Mouse (Mus musculus) Patski (cell line): ENCODE measurements around the gene Pyroxd2. TPM values are rescaled to one million over a fixed set of nuclear protein-coding genes. Genes with fewer than 3 reads are reported as not detected.
"Not testable (repeated sequence)": the region's sequence is repeated elsewhere in the genome, so short reads cannot be mapped to it uniquely, and the experiment has no call there.

Experiments used
- ATAC-seq: fragments of 100-300 bp; one replicate; pipeline ENCODE4 v1.8.0; 2021
- CTCF ChIA-PET: fragments of 350-600 bp; sonication (Branson Sonifier 250); formaldehyde crosslinking; loops from one replicate; lab custom pipeline; 2022; ENCODE audit warnings: inconsistent platforms; lab: Charles Lee
- POLR2A ChIA-PET: fragments of 350-600 bp; sonication (Branson Sonifier 250); formaldehyde crosslinking; loops from one replicate; lab custom pipeline; 2022; ENCODE audit warnings: antibody characterized with exemption, inconsistent platforms; lab: Charles Lee
- DNase-seq: peaks from one replicate; pipeline ENCODE4 v3.0.0-alpha.2; 2011; ENCODE audit warnings: low read depth, low spot score
- H3K27me3 ChIP-seq: fragments of 371-371 bp; one replicate; pipeline ENCODE4 v1.5.1; 2021
- CTCF ChIP-seq: fragments of 100-300 bp; IDR thresholded peaks from one replicate; pipeline ENCODE4 v1.5.1; 2021
- in situ Hi-C: fragments of 300-500 bp; cut with MboI; formaldehyde crosslinking; loops from 3 replicates; pipeline ENCODE4 v1.11.1; 2018; ENCODE audit warnings: low pct_unique_long_range_greater_than_20kb, mixed read lengths
- polyA plus RNA-seq: library from polyadenylated mRNA; unstranded; gene quantifications from one replicate; pipeline ENCODE4 v1.2.3, GENCODE M21; 2021

Gene Pyroxd2
- polyA plus RNA-seq, 1 experiment from 2014 or later, result 0.30 TPM

- TF ChIP-seq CTCF, result no peak
- ATAC-seq (no peak), DNase-seq (no peak)
- POLR2A ChIA-PET, result no interaction called here
- in situ Hi-C loops, result no loop called here
- CTCF ChIA-PET, result interaction anchor here (2.1 kb wide), 1 partner anchor 11 kb away, joined by 7 read pairs; no protein-coding TSS in a partner anchor
- H3K27me3 ChIP-seq, result no peaks in the 10 kb centered on the region
Observed at GRCm38 (mm10) chr19:42698576-42698975, 54.0 kb downstream of the Pyroxd2 start.

GRCm38 (mm10) chr19:42697336-42697735 lies 55.2 kb downstream of the Pyroxd2 start:
- ChIA-PET CTCF (interaction anchor here (1.2 kb wide), 1 partner anchor 12 kb away, joined by 3 read pairs; no protein-coding TSS in a partner anchor), POLR2A (no interaction called here)
- in situ Hi-C loops, result no loop called here
- peaks cover 3% of the 10 kb centered on the region for H3K27me3 ChIP-seq
- TF ChIP-seq CTCF, result no peak
- no peak for DNase-seq
- no peak for ATAC-seq

- in situ Hi-C loops, result no loop called here
- ChIA-PET CTCF (no interaction called here), POLR2A (no interaction called here)
- DNase-seq, result no peak
- no peak for TF ChIP-seq CTCF
- ATAC-seq, result no peak
- peaks cover 3% of the 10 kb centered on the region for H3K27me3 ChIP-seq
Observed at GRCm38 (mm10) chr19:42690256-42690655, 62.3 kb downstream of the Pyroxd2 start.

- ChIA-PET POLR2A (no interaction called here), CTCF (no interaction called here)
- H3K27me3 ChIP-seq, result peaks cover 3% of the 10 kb centered on the region
- DNase-seq, result peak; percentile 34
- ATAC-seq, result peak; percentile 83
- in situ Hi-C loops, result no loop called here
- TF ChIP-seq CTCF, result no peak
Observed at GRCm38 (mm10) chr19:42689786-42690185, 62.8 kb downstream of the Pyroxd2 start.

- ATAC-seq, result no peak
- DNase-seq, result no peak
- peaks cover 3% of the 10 kb centered on the region for H3K27me3 ChIP-seq
- TF ChIP-seq CTCF, result no peak
- in situ Hi-C loops, result no loop called here
- ChIA-PET POLR2A (no interaction called here), CTCF (interaction anchor here (1.3 kb wide), 1 partner anchor 9 kb away, joined by 3 read pairs; no protein-coding TSS in a partner anchor)
Observed at GRCm38 (mm10) chr19:42689321-42689720, 63.3 kb downstream of the Pyroxd2 start.

GRCm38 (mm10) chr19:42682776-42683175 lies 69.8 kb downstream of the Pyroxd2 start:
- POLR2A ChIA-PET, result interaction anchor here (0.7 kb wide), 2 partner anchors 311 to 390 kb away, joined by 3 to 4 read pairs; no protein-coding TSS in a partner anchor

GRCm38 (mm10) chr19:42678191-42678590 lies 74.4 kb downstream of the Pyroxd2 start:
- ChIA-PET CTCF (no interaction called here), POLR2A (no interaction called here)
- no peak for ATAC-seq
- no peaks in the 10 kb centered on the region for H3K27me3 ChIP-seq
- no peak for TF ChIP-seq CTCF
- DNase-seq, result no peak
- in situ Hi-C loops, result no loop called here

More at GRCm38 (mm10) chr19:42682776-42683175, 69.8 kb downstream of the Pyroxd2 start:
- DNase-seq, in situ Hi-C loops, H3K27me3 ChIP-seq, ATAC-seq: not testable (repeated sequence)
- CTCF ChIA-PET, result interaction anchor here (0.9 kb wide), 1 partner anchor 21 kb away, joined by 3 read pairs; no protein-coding TSS in a partner anchor

- no peak for ATAC-seq
- POLR2A ChIA-PET, result no interaction called here
- TF ChIP-seq CTCF, result no peak
- H3K27me3 ChIP-seq, result no peaks in the 10 kb centered on the region
- DNase-seq, result no peak
- in situ Hi-C loops, result no loop called here
- CTCF ChIA-PET, result no interaction called here
Observed at GRCm38 (mm10) chr19:42677452-42677851, 75.1 kb downstream of the Pyroxd2 start.

GRCm38 (mm10) chr19:42676931-42677330 lies 75.6 kb downstream of the Pyroxd2 start:
- in situ Hi-C loops, result no loop called here
- no peak for TF ChIP-seq CTCF

More at GRCm38 (mm10) chr19:42676931-42677330, 75.6 kb downstream of the Pyroxd2 start:
- DNase-seq (no peak), ATAC-seq (no peak)
- ChIA-PET CTCF (interaction anchor here (1.0 kb wide), 1 partner anchor 39 kb away, joined by 3 read pairs; no protein-coding TSS in a partner anchor), POLR2A (no interaction called here)
- H3K27me3 ChIP-seq, result no peaks in the 10 kb centered on the region

Other genes starting within 250 kb of the Pyroxd2 start
- gene R3hcc1l, start 234.0 kb downstream of the Pyroxd2 start, polyA plus RNA-seq, result 28.6 TPM
- gene Loxl4, start 140.0 kb downstream of the Pyroxd2 start, polyA plus RNA-seq, result 0.08 TPM
- 44.1 TPM for gene Hps1, start 27.2 kb upstream of the Pyroxd2 start, polyA plus RNA-seq